Mouse (Mus musculus) lung, adult 2 months (tissue): ENCODE results near the gene Il31ra.

Source experiments
- CTCF ChIP-seq: fragments of 200-500 bp; IDR thresholded peaks from 2 replicates; pipeline ENCODE4 v1.5.1; 2011; ENCODE audit warnings: mild to moderate bottlenecking, low read length, control low read depth; ENCODE audit not compliant: insufficient read depth
- POLR2A ChIP-seq: fragments of 200-500 bp; IDR thresholded peaks from 2 replicates; pipeline ENCODE4 v1.6.1; 2011; ENCODE audit warnings: low read depth, mild to moderate bottlenecking, control low read depth, low read length, borderline replicate concordance; ENCODE audit errors: extremely low read depth

GRCm38 (mm10) chr13:112602607-112603006 lies 8.4 kb upstream of the Il31ra start:
- TF ChIP-seq CTCF, result no peak
- TF ChIP-seq POLR2A, result no peak
